Mouse (Mus musculus): ENCODE measurements around the gene Capzb. TPM values are rescaled to one million over a fixed set of nuclear protein-coding genes. Genes with fewer than 3 reads are reported as not detected.
A peak's percentile ranks its signal among the peaks of the same experiment; 100 is the strongest.

The Capzb gene
- total RNA-seq, 4 experiments from 2014 or later = 439 to 500 (median 472) TPM

DNA sequence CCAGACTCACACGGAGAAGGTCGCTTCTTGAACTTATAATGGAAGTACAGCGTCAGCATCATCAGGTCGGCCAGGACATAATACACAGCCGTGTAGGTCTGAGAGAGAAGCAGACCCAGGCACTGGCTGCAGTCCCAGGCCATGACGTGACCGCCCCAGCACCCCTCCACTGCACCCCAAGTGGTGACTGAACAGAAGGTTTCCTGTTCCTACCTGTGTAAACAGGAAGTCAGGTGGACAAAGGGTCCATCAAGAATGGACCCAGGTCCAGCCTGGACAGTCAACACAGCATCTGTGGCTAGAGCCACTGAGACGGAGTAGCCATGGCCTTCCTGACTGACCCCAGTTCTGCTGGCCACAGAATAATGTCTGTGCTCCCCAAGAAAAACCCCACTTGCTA lies 109.1 kb downstream of the Capzb start:
- DNase-seq (ENCODE audit: low spot score in 2 of 2) = no peak

GRCm38 (mm10) chr4:139302241-139302640 lies 109.5 kb downstream of the Capzb start:
- DNase-seq (ENCODE audit: low spot score in 2 of 2) = no peak

- DNase-seq (ENCODE audit: low spot score in 2 of 2) = no peak
Measured at GRCm38 (mm10) chr4:139305521-139305920, 112.8 kb downstream of the Capzb start.

DNA sequence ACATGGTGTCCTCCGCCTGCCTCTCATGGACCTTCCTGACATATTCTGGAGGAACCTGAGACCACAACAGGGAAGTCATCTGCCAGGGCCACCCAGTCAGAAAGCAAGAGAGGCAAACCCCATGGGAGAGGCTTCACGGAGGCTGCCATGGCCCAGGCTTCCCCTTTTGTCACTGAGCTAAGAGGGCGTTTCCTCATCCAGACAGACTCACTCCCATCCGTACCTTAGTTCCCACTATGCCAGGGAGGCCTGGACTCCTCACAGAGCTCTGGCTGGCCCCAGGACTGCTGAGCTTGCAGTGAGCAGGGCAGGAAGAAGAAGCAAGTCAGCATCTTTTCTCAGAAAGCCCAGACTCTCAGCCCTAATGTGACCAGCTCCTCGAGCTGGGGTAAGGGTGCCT lies 115.2 kb downstream of the Capzb start:
- DNase-seq (ENCODE audit: low spot score in 2 of 2) = no peak

DNA sequence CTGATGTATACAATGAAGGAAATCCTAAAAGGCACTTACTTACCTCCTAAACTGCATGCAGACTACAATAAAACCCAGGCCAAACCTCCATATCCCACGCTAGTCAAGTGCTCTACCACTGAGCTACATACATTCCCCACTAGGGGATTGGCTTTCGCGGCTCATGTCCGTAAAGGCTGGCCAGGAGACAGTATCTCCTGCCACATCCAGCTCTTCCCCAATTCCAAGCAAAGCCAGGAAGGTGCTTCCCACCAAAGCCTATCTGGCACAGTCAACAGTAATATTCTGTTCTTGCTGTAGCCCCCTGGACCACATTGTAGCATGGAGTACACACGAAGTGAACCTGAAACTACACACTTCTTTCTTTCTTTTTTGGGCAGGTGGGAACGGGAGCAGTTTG lies 117.0 kb downstream of the Capzb start:
- DNase-seq (ENCODE audit: low spot score in 2 of 2) = no peak

GRCm38 (mm10) chr4:139310171-139310898 lies 117.6 kb downstream of the Capzb start, which contains the start of the genes Pqlc2 and Akr7a5:
Gene Pqlc2, minus strand, starts transcription at chr4:139310708.
Gene Akr7a5, plus strand, starts transcription at chr4:139310744.
- DNase-seq (ENCODE audit: low spot score in 2 of 2) = peak; percentile 95 to 97

- DNase-seq (ENCODE audit: low spot score in 2 of 2) = no peak
Measured at GRCm38 (mm10) chr4:139310899-139311701, 118.4 kb downstream of the Capzb start.

DNA sequence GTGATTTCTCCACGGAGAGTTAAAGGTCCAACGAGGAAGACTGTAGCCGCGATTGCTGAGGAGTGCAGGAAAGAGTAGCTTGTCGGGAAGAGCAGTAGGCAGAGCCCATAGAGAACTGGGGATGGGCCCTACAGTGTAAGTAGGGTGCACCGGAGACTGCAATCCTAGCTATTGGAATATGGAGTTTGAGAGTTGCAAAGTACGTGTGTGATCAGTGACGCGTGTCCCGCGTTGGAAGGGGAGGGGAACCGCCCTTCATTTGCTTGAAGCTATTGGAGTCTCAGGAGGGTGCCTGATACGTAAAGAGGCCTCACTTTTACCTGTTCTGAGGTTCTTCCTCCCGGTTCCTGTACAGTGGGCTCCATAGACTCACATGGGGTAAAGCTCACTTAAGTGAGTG lies 119.0 kb downstream of the Capzb start:
- DNase-seq (ENCODE audit: low spot score in 2 of 2) = no peak

GRCm38 (mm10) chr4:139312632-139313031 lies 119.9 kb downstream of the Capzb start:
- no peak for DNase-seq (ENCODE audit: low spot score in 2 of 2)

DNA sequence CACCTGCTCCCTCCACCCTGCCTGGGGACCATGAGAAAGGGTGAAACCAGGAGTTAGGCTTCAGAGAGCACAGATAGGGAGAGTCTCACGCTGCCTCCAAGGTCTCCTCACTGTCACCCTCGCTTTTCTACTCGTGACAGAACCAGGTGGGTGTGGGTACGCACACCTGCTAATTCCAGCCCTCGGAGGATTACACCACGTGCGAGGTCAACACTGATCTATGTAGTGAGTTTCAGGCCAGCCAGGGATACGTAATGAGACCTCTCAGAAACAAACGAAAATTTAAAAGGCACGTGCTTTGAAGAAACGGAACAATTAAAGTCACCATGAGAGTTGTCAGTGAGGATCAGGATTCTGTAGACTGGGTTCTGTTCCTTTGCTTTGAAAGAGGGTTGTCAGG lies 125.8 kb downstream of the Capzb start:
- DNase-seq (ENCODE audit: low spot score in 2 of 2) = no peak

- no peak for DNase-seq (ENCODE audit: low spot score in 2 of 2)
Measured at GRCm38 (mm10) chr4:139319740-139320139, 127.0 kb downstream of the Capzb start.

DNA sequence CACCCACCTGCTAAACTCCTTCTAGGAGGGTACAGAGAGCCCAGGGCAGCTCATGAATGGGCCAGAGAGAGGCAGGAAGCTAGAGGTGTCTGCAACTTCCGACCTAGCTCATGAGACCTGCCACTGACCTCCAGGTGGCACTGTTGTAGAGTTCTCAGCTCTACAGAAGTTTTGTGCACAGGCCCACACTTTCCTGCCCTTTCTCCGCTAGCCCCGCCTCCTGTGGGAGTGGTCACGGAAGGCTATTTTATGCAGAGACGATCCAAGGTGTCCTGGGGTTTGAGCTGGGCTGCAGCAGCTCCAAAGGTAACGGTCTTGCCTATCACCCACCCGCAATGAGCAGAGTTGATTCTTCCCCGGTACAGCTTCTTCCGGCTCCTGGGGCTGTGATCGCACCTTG lies 137.9 kb downstream of the Capzb start:
- peak; percentile 46 to 62 for DNase-seq (ENCODE audit: low spot score in 2 of 2)

- no peak for DNase-seq (ENCODE audit: low spot score in 2 of 2)
Measured at GRCm38 (mm10) chr4:139334631-139335295, 142.1 kb downstream of the Capzb start.

- DNase-seq (ENCODE audit: low spot score in 2 of 2) = no peak
Measured at GRCm38 (mm10) chr4:139335507-139335906, 142.8 kb downstream of the Capzb start.

DNA sequence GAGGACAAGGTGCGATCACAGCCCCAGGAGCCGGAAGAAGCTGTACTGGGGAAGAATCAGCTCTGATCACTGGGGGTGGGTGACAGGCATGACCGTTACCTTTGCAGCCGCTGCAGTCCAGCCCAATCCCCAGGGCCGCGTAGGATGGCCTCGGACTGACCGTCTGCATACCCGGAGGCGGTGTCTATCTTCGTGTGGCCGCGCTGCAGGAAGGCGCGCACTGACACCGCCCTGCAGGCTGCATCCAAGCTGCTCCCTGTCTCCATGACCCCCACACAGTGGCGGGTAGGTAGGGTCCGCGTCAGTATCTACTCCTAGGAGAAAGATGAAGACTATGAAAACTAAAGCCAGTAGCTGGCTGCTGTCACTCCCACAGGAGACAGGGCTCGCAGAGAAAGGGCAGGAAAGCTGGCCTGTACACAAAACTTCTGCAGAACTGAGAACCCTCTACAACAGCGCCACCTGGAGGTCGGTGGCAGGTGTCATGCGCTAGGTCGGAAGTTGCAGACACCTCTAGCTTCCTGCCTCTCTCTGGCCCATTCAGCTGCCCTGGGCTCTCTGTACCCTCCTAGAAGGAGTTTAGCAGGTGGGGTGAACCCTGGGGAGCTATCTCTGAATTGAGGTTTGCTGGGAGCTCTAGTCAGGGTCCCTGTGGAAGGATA lies 144.3 kb downstream of the Capzb start:
- DNase-seq (ENCODE audit: low spot score in 2 of 2) = peak; percentile 39 to 58

- DNase-seq (ENCODE audit: low spot score in 2 of 2) = no peak
Measured at GRCm38 (mm10) chr4:139338145-139338544, 145.4 kb downstream of the Capzb start.

DNA sequence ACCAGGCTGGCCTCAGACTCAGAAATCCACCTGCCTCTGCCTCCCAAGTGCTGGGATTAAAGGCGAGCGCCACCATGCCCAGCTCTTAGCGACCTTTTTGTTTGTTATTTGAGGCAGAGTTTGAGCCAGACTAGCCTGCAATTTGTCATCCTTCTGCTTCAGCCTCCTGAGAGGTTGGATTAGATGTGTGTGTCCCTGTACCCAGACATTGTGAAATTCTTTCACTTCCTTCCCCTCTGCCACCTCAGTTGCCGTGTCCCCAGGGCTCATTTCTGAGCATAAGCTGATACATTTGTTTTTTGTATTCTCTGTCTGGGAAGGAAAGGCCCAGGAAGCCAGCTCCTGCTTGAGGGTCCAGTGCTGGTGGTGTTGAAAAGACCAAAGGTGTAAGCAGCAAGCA lies 148.1 kb downstream of the Capzb start:
- no peak for DNase-seq (ENCODE audit: low spot score in 2 of 2)
